Mouse (Mus musculus): ENCODE measurements at regions not wholly inside any gene's neighbourhood (a gene's known extent, or its start where the extent isn't known, plus 50 kb on each side); places are given as distances from the start of the nearest gene placed in this dataset.

GRCm38 (mm10) chr13:70412788-70413187 lies 224.6 kb downstream of the Ice1 start:
- TF ChIP-seq POLR2A (IDR thresholded peaks at IDR 0.05; ENCODE audit: extremely low read depth, insufficient read depth, low read length) (no peak), CTCF (IDR thresholded peaks at IDR 0.05; ENCODE audit: extremely low read depth, insufficient read depth, low read length) (no peak)

Measured in cortical plate, adult 2 months (tissue).